Mouse (Mus musculus): ENCODE measurements around the gene Sirt3. TPM values are rescaled to one million over a fixed set of nuclear protein-coding genes. Genes with fewer than 3 reads are reported as not detected.

The Sirt3 gene
- polyA plus RNA-seq, 1 experiment from 2014 or later: 23.6 TPM

GRCm38 (mm10) chr7:140857550-140858505, 24.3 kb downstream of the Sirt3 start, which contains the start of gene Bet1l:
Gene Bet1l (minus strand): TSS chr7:140857577.
- Histone ChIP-seq H3K4me2 (ENCODE audit: low read depth, low read length) (peak within 1 kb of the TSS; percentile 98), H3K27ac (ENCODE audit: low read length) (peak within 1 kb of the TSS; percentile 99), H3K9ac (ENCODE audit: low read depth, low read length) (peak within 1 kb of the TSS; percentile 94), H3K36me3 (ENCODE audit: control insufficient read depth, insufficient read depth) (peaks cover 33% of the 10 kb centered on the region), H3K4me3 (ENCODE audit: low read depth, low read length) (peak within 1 kb of the TSS; percentile 88), H3K27me3 (ENCODE audit: control insufficient read depth, insufficient read depth, low read depth, low read length) (no peaks in the 10 kb centered on the region), H3K9me3 (replicated peaks; ENCODE audit: control insufficient read depth, low read length) (no peaks in the 10 kb centered on the region), H3K4me1 (ENCODE audit: control insufficient read depth, low read depth, low read length) (peaks cover 31% of the 10 kb centered on the region)
- WGBS (ENCODE audit: insufficient replicate concordance): 25% methylated on average over 40 of the region's 40 CpGs
- ATAC-seq (ENCODE audit: low read depth): peak; percentile 3; the same call in 1 of the 2 replicates

DNA sequence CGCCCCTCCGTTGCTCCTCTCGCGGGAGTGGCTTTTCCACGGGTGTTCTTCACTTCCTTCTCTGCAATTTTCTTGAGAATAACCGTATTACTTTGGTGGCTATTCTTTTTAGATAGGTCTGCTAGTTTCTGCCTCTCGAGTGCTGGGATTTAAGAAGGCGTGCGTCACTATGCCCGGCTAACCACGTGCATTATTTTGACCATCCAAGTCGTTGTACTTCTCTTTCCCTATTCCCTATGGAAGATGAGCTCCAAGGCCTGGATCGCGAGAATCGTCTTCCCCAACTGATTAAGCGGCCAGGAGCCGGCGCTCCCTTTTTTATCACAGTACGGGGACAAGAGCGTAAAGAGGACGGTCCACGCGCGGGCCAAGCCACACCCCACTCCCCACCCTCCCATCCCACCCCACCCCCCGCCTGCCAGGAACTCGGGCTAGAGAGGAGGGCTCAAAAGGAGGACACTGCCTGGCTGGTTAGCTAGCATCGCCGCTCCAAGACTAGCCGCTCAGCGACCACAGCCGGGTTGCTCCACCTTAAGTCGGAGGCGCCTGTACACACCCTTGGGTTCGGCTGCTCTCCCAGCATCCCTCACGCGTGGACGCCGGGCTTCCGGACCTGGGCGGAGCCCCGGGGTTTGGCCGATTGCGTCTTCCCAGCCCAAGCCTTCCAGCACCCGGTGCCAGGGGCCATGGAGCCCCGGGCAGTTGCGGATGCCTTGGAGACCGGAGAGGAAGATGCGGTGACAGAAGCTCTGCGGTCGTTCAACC, 25.1 kb downstream of the Sirt3 start, which contains the start of gene Ric8a:
Ric8a (plus strand) TSS at position 173 of the 765 bp plus-strand sequence.
- no peaks in the 10 kb centered on the region for H3K9me3 ChIP-seq (replicated peaks; ENCODE audit: control insufficient read depth, low read length)
- peak within 1 kb of the TSS; percentile 94 for H3K9ac ChIP-seq (ENCODE audit: low read depth, low read length)
- under 1% methylated on average over 49 of the region's 50 CpGs for WGBS (ENCODE audit: insufficient replicate concordance)
- H3K4me3 ChIP-seq (ENCODE audit: low read depth, low read length): peak within 1 kb of the TSS; percentile 88
- peak within 1 kb of the TSS; percentile 98 for H3K4me2 ChIP-seq (ENCODE audit: low read depth, low read length)
- H3K27ac ChIP-seq (ENCODE audit: low read length): peak within 1 kb of the TSS; percentile 99
- H3K27me3 ChIP-seq (ENCODE audit: control insufficient read depth, insufficient read depth, low read depth, low read length): no peaks in the 10 kb centered on the region
- ATAC-seq (ENCODE audit: low read depth): peak; percentile 83
- peaks cover 31% of the 10 kb centered on the region for H3K36me3 ChIP-seq (ENCODE audit: control insufficient read depth, insufficient read depth)
- peaks cover 32% of the 10 kb centered on the region for H3K4me1 ChIP-seq (ENCODE audit: control insufficient read depth, low read depth, low read length)

DNA sequence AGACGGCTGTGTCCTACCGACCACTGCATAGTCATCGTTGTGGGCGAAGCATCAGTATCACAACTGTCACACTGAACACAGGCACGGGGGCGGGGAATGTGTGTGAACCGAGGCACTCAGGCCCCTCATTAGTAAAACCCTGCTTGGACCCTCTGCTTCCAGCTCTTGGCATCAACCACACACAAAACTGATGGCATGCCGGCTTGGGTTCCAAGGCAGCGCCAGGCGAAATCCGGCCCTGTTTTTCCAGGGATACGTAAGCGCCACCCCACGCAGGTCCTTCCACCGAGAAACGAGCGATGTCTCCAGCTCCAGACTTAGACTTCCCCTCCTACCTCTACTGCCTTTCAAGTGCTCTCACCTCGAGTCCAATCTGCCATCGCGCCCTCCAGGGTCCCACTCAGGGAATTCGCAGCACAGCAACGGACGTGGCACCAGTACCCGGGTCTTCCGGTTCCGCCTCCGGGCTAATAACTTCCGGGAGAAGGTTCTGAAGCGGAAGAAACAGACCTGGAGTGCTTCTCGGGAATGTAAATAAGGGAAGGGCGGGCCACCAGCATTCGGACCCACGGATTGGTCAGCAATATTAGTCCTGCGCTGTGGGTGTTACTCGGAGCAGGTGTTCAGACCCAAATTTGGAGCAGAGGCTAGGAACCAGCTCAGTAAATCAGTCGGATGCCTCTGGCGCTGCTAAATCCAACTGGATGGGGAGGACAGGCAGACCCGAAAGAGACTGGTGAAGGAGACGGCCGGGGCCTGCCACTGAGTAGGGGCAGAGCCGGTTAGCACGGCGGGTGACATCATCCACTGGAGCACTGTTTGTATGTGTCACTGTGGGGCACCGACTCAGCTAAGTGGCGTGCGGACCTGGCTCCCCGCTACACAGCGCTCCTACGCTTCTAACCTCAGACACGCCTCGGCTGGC, 26.0 kb downstream of the Sirt3 start, which contains the start of gene Gm45785:
Gm45785 (minus strand) TSS at position 472 of the 925 bp plus-strand sequence.
- H3K4me3 ChIP-seq (ENCODE audit: low read depth, low read length): peak within 1 kb of the TSS; percentile 88
- peak within 1 kb of the TSS; percentile 98 for H3K4me2 ChIP-seq (ENCODE audit: low read depth, low read length)
- peak within 1 kb of the TSS; percentile 94 for H3K9ac ChIP-seq (ENCODE audit: low read depth, low read length)
- peaks cover 32% of the 10 kb centered on the region for H3K4me1 ChIP-seq (ENCODE audit: control insufficient read depth, low read depth, low read length)
- H3K27ac ChIP-seq (ENCODE audit: low read length): peak within 1 kb of the TSS; percentile 99
- ATAC-seq (ENCODE audit: low read depth): peak; percentile 80
- H3K9me3 ChIP-seq (replicated peaks; ENCODE audit: control insufficient read depth, low read length): no peaks in the 10 kb centered on the region
- H3K27me3 ChIP-seq (ENCODE audit: control insufficient read depth, insufficient read depth, low read depth, low read length): no peaks in the 10 kb centered on the region
- peaks cover 22% of the 10 kb centered on the region for H3K36me3 ChIP-seq (ENCODE audit: control insufficient read depth, insufficient read depth)
- WGBS (ENCODE audit: insufficient replicate concordance): under 1% methylated on average over 51 of the region's 51 CpGs

- Histone ChIP-seq H3K4me1 (ENCODE audit: control insufficient read depth, low read depth, low read length) (peaks cover 32% of the 10 kb centered on the region), H3K27ac (ENCODE audit: low read length) (peak overlapping the region; percentile 99; the same call in 1 of the 2 replicates), H3K27me3 (ENCODE audit: control insufficient read depth, insufficient read depth, low read depth, low read length) (no peaks in the 10 kb centered on the region), H3K4me3 (ENCODE audit: low read depth, low read length) (peak overlapping the region; percentile 88), H3K9me3 (replicated peaks; ENCODE audit: control insufficient read depth, low read length) (no peaks in the 10 kb centered on the region), H3K4me2 (ENCODE audit: low read depth, low read length) (peak overlapping the region; percentile 98), H3K9ac (ENCODE audit: low read depth, low read length) (peak overlapping the region; percentile 94), H3K36me3 (ENCODE audit: control insufficient read depth, insufficient read depth) (peaks cover 17% of the 10 kb centered on the region; the same call in 1 of the 2 replicates)
- WGBS (ENCODE audit: insufficient replicate concordance): 53% methylated on average over 9 of the region's 9 CpGs
- ATAC-seq (ENCODE audit: low read depth): no peak
Observed at GRCm38 (mm10) chr7:140855181-140855580, 26.9 kb downstream of the Sirt3 start.

DNA sequence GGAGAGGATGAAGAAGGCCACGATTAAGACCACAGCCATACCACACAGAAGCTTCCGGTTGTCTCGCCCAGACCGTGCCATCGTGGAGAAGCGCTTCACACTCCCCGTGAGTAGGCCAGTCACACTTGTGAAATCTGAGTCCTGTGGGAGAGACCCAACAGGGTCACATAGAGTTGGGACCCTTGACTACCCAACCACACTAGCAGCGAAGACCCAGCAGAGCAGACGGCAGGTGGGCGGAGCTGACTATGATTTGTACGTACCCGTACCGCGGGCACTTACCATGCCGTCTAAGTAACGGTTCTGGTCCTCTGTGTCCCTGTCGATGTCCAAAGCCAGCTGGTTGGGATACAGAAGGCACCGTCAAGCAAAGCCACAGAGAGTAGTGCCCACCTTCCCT, 27.6 kb downstream of the Sirt3 start:
- H3K36me3 ChIP-seq (ENCODE audit: control insufficient read depth, insufficient read depth): peaks cover 14% of the 10 kb centered on the region; the same call in 1 of the 2 replicates
- H3K9ac ChIP-seq (ENCODE audit: low read depth, low read length): no peak overlapping the region
- no peak overlapping the region for H3K27ac ChIP-seq (ENCODE audit: low read length)
- ATAC-seq (ENCODE audit: low read depth): no peak
- H3K4me2 ChIP-seq (ENCODE audit: low read depth, low read length): no peak overlapping the region
- peaks cover 32% of the 10 kb centered on the region for H3K4me1 ChIP-seq (ENCODE audit: control insufficient read depth, low read depth, low read length)
- no peak overlapping the region for H3K4me3 ChIP-seq (ENCODE audit: low read depth, low read length)
- H3K9me3 ChIP-seq (replicated peaks; ENCODE audit: control insufficient read depth, low read length): no peaks in the 10 kb centered on the region
- 88% methylated on average over 18 of the region's 18 CpGs for WGBS (ENCODE audit: insufficient replicate concordance)
- H3K27me3 ChIP-seq (ENCODE audit: control insufficient read depth, insufficient read depth, low read depth, low read length): no peaks in the 10 kb centered on the region

DNA sequence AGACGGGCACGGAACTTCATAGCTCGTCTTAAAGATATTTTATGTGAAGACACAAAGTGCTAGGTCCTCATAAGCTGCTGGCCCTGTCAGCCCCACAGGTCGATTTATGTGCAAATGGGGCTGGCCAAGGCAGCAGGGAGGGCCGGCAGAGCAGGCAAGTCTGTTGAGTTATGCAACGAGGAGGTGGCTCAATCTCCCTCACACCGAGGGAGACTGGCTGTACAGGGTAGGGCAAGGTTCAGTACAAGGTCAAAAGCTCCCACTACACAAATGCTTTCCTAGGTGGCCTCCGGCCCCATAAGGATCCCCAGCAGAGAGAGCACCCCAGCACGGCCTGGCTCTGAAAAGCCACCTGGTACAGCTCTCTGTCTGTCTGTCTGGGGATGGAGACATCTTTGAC, 28.7 kb downstream of the Sirt3 start:
- H3K4me2 ChIP-seq (ENCODE audit: low read depth, low read length): no peak overlapping the region
- H3K27ac ChIP-seq (ENCODE audit: low read length): peak overlapping the region; percentile 68
- H3K4me1 ChIP-seq (ENCODE audit: control insufficient read depth, low read depth, low read length): peaks cover 26% of the 10 kb centered on the region
- no peak for ATAC-seq (ENCODE audit: low read depth)
- 63% methylated on average over 9 of the region's 9 CpGs for WGBS (ENCODE audit: insufficient replicate concordance)
- H3K9me3 ChIP-seq (replicated peaks; ENCODE audit: control insufficient read depth, low read length): no peaks in the 10 kb centered on the region
- no peak overlapping the region for H3K4me3 ChIP-seq (ENCODE audit: low read depth, low read length)
- H3K9ac ChIP-seq (ENCODE audit: low read depth, low read length): no peak overlapping the region
- no peaks in the 10 kb centered on the region for H3K27me3 ChIP-seq (ENCODE audit: control insufficient read depth, insufficient read depth, low read depth, low read length)
- peaks cover 11% of the 10 kb centered on the region; the same call in 1 of the 2 replicates for H3K36me3 ChIP-seq (ENCODE audit: control insufficient read depth, insufficient read depth)

DNA sequence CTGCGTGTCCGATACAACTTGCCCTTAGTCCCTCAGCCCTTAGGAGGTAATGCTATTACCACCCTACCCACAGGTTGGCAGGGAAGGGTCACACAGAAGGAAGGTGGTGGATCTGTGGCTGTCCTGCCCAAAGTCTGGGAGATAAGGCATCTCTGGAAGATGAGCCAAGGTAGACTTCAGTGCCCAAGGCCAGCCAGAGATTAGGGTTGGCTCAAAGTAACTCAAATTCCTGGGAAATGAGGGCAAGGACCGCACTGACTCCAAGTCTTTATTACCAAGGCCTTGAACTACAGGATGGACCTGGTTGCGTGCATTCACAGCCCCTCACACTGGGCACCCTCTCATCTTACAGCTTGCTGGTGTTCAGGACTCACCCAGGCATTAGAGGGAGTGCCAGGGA, 30.2 kb downstream of the Sirt3 start:
- Histone ChIP-seq H3K36me3 (ENCODE audit: control insufficient read depth, insufficient read depth) (peaks cover 11% of the 10 kb centered on the region; the same call in 1 of the 2 replicates), H3K27me3 (ENCODE audit: control insufficient read depth, insufficient read depth, low read depth, low read length) (no peaks in the 10 kb centered on the region), H3K9ac (ENCODE audit: low read depth, low read length) (no peak overlapping the region), H3K27ac (ENCODE audit: low read length) (no peak overlapping the region), H3K9me3 (replicated peaks; ENCODE audit: control insufficient read depth, low read length) (no peaks in the 10 kb centered on the region), H3K4me2 (ENCODE audit: low read depth, low read length) (no peak overlapping the region), H3K4me3 (ENCODE audit: low read depth, low read length) (no peak overlapping the region), H3K4me1 (ENCODE audit: control insufficient read depth, low read depth, low read length) (peaks cover 18% of the 10 kb centered on the region)
- ATAC-seq (ENCODE audit: low read depth): no peak
- 84% methylated on average over 4 of the region's 4 CpGs for WGBS (ENCODE audit: insufficient replicate concordance)

DNA sequence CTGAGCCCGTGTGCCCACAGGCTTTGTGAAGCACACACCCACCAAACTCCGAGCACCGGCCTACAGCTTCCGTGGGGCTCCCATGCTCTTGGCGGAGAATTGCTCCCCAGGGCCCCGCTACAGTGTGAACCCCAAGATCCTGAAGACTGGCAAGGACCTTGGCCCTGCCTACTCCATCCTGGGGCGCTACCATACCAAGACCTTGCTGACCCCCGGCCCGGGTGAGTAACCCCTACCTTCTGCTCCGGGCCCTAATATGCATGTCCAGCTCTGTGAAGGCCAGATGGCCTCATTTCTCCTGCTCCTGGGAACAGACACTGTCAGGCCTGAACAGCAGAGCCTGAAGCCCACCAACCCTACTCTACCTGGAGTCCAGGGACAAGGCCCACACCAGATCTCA, 33.5 kb downstream of the Sirt3 start:
- Histone ChIP-seq H3K36me3 (ENCODE audit: control insufficient read depth, insufficient read depth) (peaks cover 8% of the 10 kb centered on the region; the same call in 1 of the 2 replicates), H3K9ac (ENCODE audit: low read depth, low read length) (no peak overlapping the region), H3K4me1 (ENCODE audit: control insufficient read depth, low read depth, low read length) (peaks cover 8% of the 10 kb centered on the region), H3K9me3 (replicated peaks; ENCODE audit: control insufficient read depth, low read length) (no peaks in the 10 kb centered on the region), H3K27me3 (ENCODE audit: control insufficient read depth, insufficient read depth, low read depth, low read length) (no peaks in the 10 kb centered on the region; the same call in 1 of the 2 replicates), H3K4me3 (ENCODE audit: low read depth, low read length) (no peak overlapping the region), H3K27ac (ENCODE audit: low read length) (no peak overlapping the region), H3K4me2 (ENCODE audit: low read depth, low read length) (no peak overlapping the region)
- WGBS (ENCODE audit: insufficient replicate concordance): 72% methylated on average over 10 of the region's 10 CpGs
- no peak for ATAC-seq (ENCODE audit: low read depth)
